Mouse (Mus musculus): ENCODE data around the gene Ttll11. TPM values are rescaled to one million over a fixed set of nuclear protein-coding genes. Genes with fewer than 3 reads are reported as not detected.

Gene Ttll11
- polyA plus RNA-seq, 1 experiment from 2014 or later = 0.44 TPM

- Histone ChIP-seq H3K9ac (ENCODE audit: low read depth, low read length) (no peak overlapping the region), H3K4me3 (ENCODE audit: low read depth, low read length) (no peak overlapping the region), H3K9me3 (ENCODE audit: control insufficient read depth) (no peaks in the 10 kb centered on the region), H3K36me3 (ENCODE audit: control insufficient read depth, insufficient read depth) (no peaks in the 10 kb centered on the region), H3K4me2 (replicated peaks; ENCODE audit: low read depth) (no peak overlapping the region), H3K27ac (ENCODE audit: low read depth, low read length) (no peak overlapping the region), H3K4me1 (replicated peaks; ENCODE audit: control insufficient read depth, insufficient read depth, low read length) (no peaks in the 10 kb centered on the region), H3K27me3 (replicated peaks; ENCODE audit: control insufficient read depth, insufficient read depth, low read length) (no peaks in the 10 kb centered on the region)
- 50% methylated on average over 9 of the region's 9 CpGs for WGBS
- TF ChIP-seq CTCF (IDR thresholded peaks at IDR 0.05; ENCODE audit: low read depth) = no peak
- ATAC-seq = no peak
These were observed 97.3 kb downstream of the Ttll11 start for GRCm38 (mm10) chr2:35882336-35882987.

GRCm38 (mm10) chr2:35881896-35882295 lies 97.8 kb downstream of the Ttll11 start:
- Histone ChIP-seq H3K9me3 (ENCODE audit: control insufficient read depth) (no peaks in the 10 kb centered on the region), H3K27me3 (replicated peaks; ENCODE audit: control insufficient read depth, insufficient read depth, low read length) (no peaks in the 10 kb centered on the region), H3K36me3 (ENCODE audit: control insufficient read depth, insufficient read depth) (no peaks in the 10 kb centered on the region), H3K4me2 (replicated peaks; ENCODE audit: low read depth) (no peak overlapping the region), H3K4me3 (ENCODE audit: low read depth, low read length) (no peak overlapping the region), H3K4me1 (replicated peaks; ENCODE audit: control insufficient read depth, insufficient read depth, low read length) (no peaks in the 10 kb centered on the region), H3K9ac (ENCODE audit: low read depth, low read length) (no peak overlapping the region), H3K27ac (ENCODE audit: low read depth, low read length) (no peak overlapping the region)
- no peak for ATAC-seq
- WGBS = 79% methylated on average over 9 of the region's 9 CpGs
- TF ChIP-seq CTCF (IDR thresholded peaks at IDR 0.05; ENCODE audit: low read depth) = no peak

GRCm38 (mm10) chr2:35880362-35880761 lies 99.4 kb downstream of the Ttll11 start:
- Histone ChIP-seq H3K4me3 (ENCODE audit: low read depth, low read length) (no peak overlapping the region), H3K4me2 (replicated peaks; ENCODE audit: low read depth) (no peak overlapping the region), H3K27ac (ENCODE audit: low read depth, low read length) (no peak overlapping the region), H3K36me3 (ENCODE audit: control insufficient read depth, insufficient read depth) (no peaks in the 10 kb centered on the region), H3K4me1 (replicated peaks; ENCODE audit: control insufficient read depth, insufficient read depth, low read length) (no peaks in the 10 kb centered on the region), H3K9ac (ENCODE audit: low read depth, low read length) (no peak overlapping the region), H3K9me3 (ENCODE audit: control insufficient read depth) (no peaks in the 10 kb centered on the region), H3K27me3 (replicated peaks; ENCODE audit: control insufficient read depth, insufficient read depth, low read length) (no peaks in the 10 kb centered on the region)
- TF ChIP-seq CTCF (IDR thresholded peaks at IDR 0.05; ENCODE audit: low read depth) = no peak
- WGBS = 56% methylated on average over 7 of the region's 7 CpGs
- no peak for ATAC-seq

GRCm38 (mm10) chr2:35879887-35880286 lies 99.8 kb downstream of the Ttll11 start:
- H3K4me3 ChIP-seq (ENCODE audit: low read depth, low read length) = no peak overlapping the region
- ATAC-seq = no peak
- no peak for TF ChIP-seq CTCF (IDR thresholded peaks at IDR 0.05; ENCODE audit: low read depth)
- no peak overlapping the region for H3K27ac ChIP-seq (ENCODE audit: low read depth, low read length)
- no peaks in the 10 kb centered on the region for H3K4me1 ChIP-seq (replicated peaks; ENCODE audit: control insufficient read depth, insufficient read depth, low read length)
- no peak overlapping the region for H3K9ac ChIP-seq (ENCODE audit: low read depth, low read length)
- no peaks in the 10 kb centered on the region for H3K36me3 ChIP-seq (ENCODE audit: control insufficient read depth, insufficient read depth)
- H3K4me2 ChIP-seq (replicated peaks; ENCODE audit: low read depth) = no peak overlapping the region
- H3K9me3 ChIP-seq (ENCODE audit: control insufficient read depth) = no peaks in the 10 kb centered on the region
- 0 out of 2 replicates have a peak, but pooled peaks cover 3% of the 10 kb centered on the region for H3K27me3 ChIP-seq (replicated peaks; ENCODE audit: control insufficient read depth, insufficient read depth, low read length)
- 69% methylated on average over 4 of the region's 4 CpGs for WGBS

- no peaks in the 10 kb centered on the region for H3K4me1 ChIP-seq (replicated peaks; ENCODE audit: control insufficient read depth, insufficient read depth, low read length)
- 0 out of 2 replicates have a peak, but pooled peaks cover 3% of the 10 kb centered on the region for H3K27me3 ChIP-seq (replicated peaks; ENCODE audit: control insufficient read depth, insufficient read depth, low read length)
- no peak for TF ChIP-seq CTCF (IDR thresholded peaks at IDR 0.05; ENCODE audit: low read depth)
- WGBS = 99% methylated on average over 3 of the region's 3 CpGs
- no peaks in the 10 kb centered on the region for H3K9me3 ChIP-seq (ENCODE audit: control insufficient read depth)
- no peak overlapping the region for H3K4me2 ChIP-seq (replicated peaks; ENCODE audit: low read depth)
- H3K9ac ChIP-seq (ENCODE audit: low read depth, low read length) = no peak overlapping the region
- ATAC-seq = no peak
- H3K27ac ChIP-seq (ENCODE audit: low read depth, low read length) = no peak overlapping the region
- H3K36me3 ChIP-seq (ENCODE audit: control insufficient read depth, insufficient read depth) = no peaks in the 10 kb centered on the region
- H3K4me3 ChIP-seq (ENCODE audit: low read depth, low read length) = no peak overlapping the region
These were observed 101.2 kb downstream of the Ttll11 start for GRCm38 (mm10) chr2:35878506-35878905.

- WGBS = 76% methylated on average over 7 of the region's 7 CpGs
- 0 out of 2 replicates have a peak, but pooled peaks cover 3% of the 10 kb centered on the region for H3K27me3 ChIP-seq (replicated peaks; ENCODE audit: control insufficient read depth, insufficient read depth, low read length)
- no peaks in the 10 kb centered on the region for H3K36me3 ChIP-seq (ENCODE audit: control insufficient read depth, insufficient read depth)
- no peaks in the 10 kb centered on the region for H3K9me3 ChIP-seq (ENCODE audit: control insufficient read depth)
- H3K27ac ChIP-seq (ENCODE audit: low read depth, low read length) = no peak overlapping the region
- no peak for TF ChIP-seq CTCF (IDR thresholded peaks at IDR 0.05; ENCODE audit: low read depth)
- H3K9ac ChIP-seq (ENCODE audit: low read depth, low read length) = no peak overlapping the region
- no peaks in the 10 kb centered on the region for H3K4me1 ChIP-seq (replicated peaks; ENCODE audit: control insufficient read depth, insufficient read depth, low read length)
- H3K4me2 ChIP-seq (replicated peaks; ENCODE audit: low read depth) = no peak overlapping the region
- ATAC-seq = no peak
- no peak overlapping the region for H3K4me3 ChIP-seq (ENCODE audit: low read depth, low read length)
These were observed 104.1 kb downstream of the Ttll11 start for GRCm38 (mm10) chr2:35875572-35875971.
